Comparison of ENCODE assay signal across 8 mouse cellular contexts in genomic region chr11:22858441-22859300, GRCm38 (mm10). TPM values are rescaled to one million over a fixed set of nuclear protein-coding genes. Genes with fewer than 3 reads are reported as not detected.
A peak's percentile ranks its signal among the peaks of the same experiment; 100 is the strongest.
DNase-seq lines count a peak whose midpoint lies in the region; ATAC-seq and TF ChIP-seq lines count a peak whose summit lies in the region.

No protein-coding gene starts in this region.

- no peaks in the 10 kb centered on the region for H3K9me3 ChIP-seq in embryonic facial prominence, embryonic 11.5 days (replicated peaks; ENCODE audit: control insufficient read depth, low read length)
- H3K9me3 ChIP-seq in hindbrain, postnatal 0 days (ENCODE audit: low read length) = no peaks in the 10 kb centered on the region
- no peaks in the 10 kb centered on the region for H3K9me3 ChIP-seq in liver, embryonic 12.5 days (replicated peaks)
- H3K9me3 ChIP-seq in neural tube, embryonic 14.5 days (ENCODE audit: control insufficient read depth, low read length) = no peaks in the 10 kb centered on the region

- H3K27me3 ChIP-seq in testis, adult 2 months (ENCODE audit: control insufficient read depth, insufficient read depth, low read length) = peaks cover 4% of the 10 kb centered on the region; the same call in 1 of the 2 replicates
- peaks cover 16% of the 10 kb centered on the region; the same call in 1 of the 2 replicates for H3K27me3 ChIP-seq in embryonic facial prominence, embryonic 11.5 days (ENCODE audit: control insufficient read depth, insufficient read depth, low read length)
- peaks cover 11% of the 10 kb centered on the region; the same call in 1 of the 2 replicates for H3K27me3 ChIP-seq in hindbrain, postnatal 0 days (ENCODE audit: insufficient read depth, low read length)
- peaks cover 14% of the 10 kb centered on the region for H3K27me3 ChIP-seq in liver, embryonic 12.5 days (replicated peaks)
- H3K27me3 ChIP-seq in neural tube, embryonic 14.5 days (ENCODE audit: control insufficient read depth, insufficient read depth, low read length) = peaks cover 35% of the 10 kb centered on the region

- ATAC-seq in embryonic facial prominence, embryonic 11.5 days (replicated peaks; ENCODE audit: insufficient number of reproducible peaks, low FRiP score, low TSS enrichment, low read depth) = peak; percentile 11
- ATAC-seq in hindbrain, postnatal 0 days = peak; percentile 45; the same call in 1 of the 2 replicates
- peak; percentile 58 for ATAC-seq in liver, embryonic 12.5 days
- peak; percentile 48 for ATAC-seq in neural tube, embryonic 14.5 days (ENCODE audit: low read depth)

- H3K27ac ChIP-seq in testis, adult 2 months (ENCODE audit: control insufficient read depth, insufficient read depth, low read depth, low read length) = peak overlapping the region; percentile 71
- H3K27ac ChIP-seq in embryonic facial prominence, embryonic 11.5 days (replicated peaks; ENCODE audit: low read depth, low read length) = no peak overlapping the region
- H3K27ac ChIP-seq in hindbrain, postnatal 0 days = 0 out of 2 replicates have a peak overlapping the region, but pooled peaks have one; percentile 38
- peak overlapping the region; percentile 74 for H3K27ac ChIP-seq in liver, embryonic 12.5 days
- H3K27ac ChIP-seq in neural tube, embryonic 14.5 days (ENCODE audit: low read depth, low read length) = no peak overlapping the region

- no peak for DNase-seq in testis, postnatal 14 days (ENCODE audit: low spot score)
- DNase-seq in embryonic facial prominence, embryonic 11.5 days (ENCODE audit: low spot score) = no peak
- no peak for DNase-seq in hindbrain, postnatal 0 days (ENCODE audit: low spot score)
- no peak for DNase-seq in cerebellum, postnatal 14 days
- DNase-seq in layer of hippocampus, adult 9-11 months = no peak

- 1% methylated on average over 50 of the region's 50 CpGs for WGBS in embryonic facial prominence, embryonic 11.5 days
- 3% methylated on average over 50 of the region's 50 CpGs for WGBS in hindbrain, postnatal 0 days
- 2% methylated on average over 50 of the region's 50 CpGs for WGBS in liver, embryonic 12.5 days (ENCODE audit: insufficient replicate concordance)
- 1% methylated on average over 50 of the region's 50 CpGs for WGBS in neural tube, embryonic 14.5 days

- H3K4me3 ChIP-seq in testis, adult 2 months (ENCODE audit: control insufficient read depth, low read depth, low read length) = peak overlapping the region; percentile 91
- H3K4me3 ChIP-seq in embryonic facial prominence, embryonic 11.5 days (ENCODE audit: low read depth, low read length) = peak overlapping the region; percentile 70
- peak overlapping the region; percentile 80 for H3K4me3 ChIP-seq in hindbrain, postnatal 0 days (ENCODE audit: low read length)
- peak overlapping the region; percentile 73 for H3K4me3 ChIP-seq in liver, embryonic 12.5 days
- peak overlapping the region; percentile 66 for H3K4me3 ChIP-seq in neural tube, embryonic 14.5 days (ENCODE audit: low read depth, low read length)

- H3K4me2 ChIP-seq in embryonic facial prominence, embryonic 11.5 days (ENCODE audit: low read depth, low read length) = peak overlapping the region; percentile 97
- peak overlapping the region; percentile 98 for H3K4me2 ChIP-seq in hindbrain, postnatal 0 days (ENCODE audit: low read depth, low read length)
- H3K4me2 ChIP-seq in liver, embryonic 12.5 days = peak overlapping the region; percentile 90
- H3K4me2 ChIP-seq in neural tube, embryonic 14.5 days (ENCODE audit: low read depth, low read length) = peak overlapping the region; percentile 78

- TF ChIP-seq CTCF in testis, adult 2 months (IDR thresholded peaks at IDR 0.05; ENCODE audit: control insufficient read depth, insufficient read depth, insufficient replicate concordance, low read depth, low read length) = no peak
- TF ChIP-seq CTCF in hindbrain, postnatal 0 days (IDR thresholded peaks at IDR 0.05; ENCODE audit: low read depth) = no peak

- H3K9ac ChIP-seq in embryonic facial prominence, embryonic 11.5 days (replicated peaks; ENCODE audit: low read length) = peak overlapping the region; percentile 67
- peak overlapping the region; percentile 53 for H3K9ac ChIP-seq in hindbrain, postnatal 0 days (replicated peaks; ENCODE audit: low read length)
- peak overlapping the region; percentile 83 for H3K9ac ChIP-seq in liver, embryonic 12.5 days
- peak overlapping the region; percentile 54 for H3K9ac ChIP-seq in neural tube, embryonic 14.5 days (replicated peaks; ENCODE audit: low read depth, low read length)

- no peaks in the 10 kb centered on the region for H3K36me3 ChIP-seq in testis, adult 2 months (ENCODE audit: control insufficient read depth, insufficient read depth, low read length)
- no peaks in the 10 kb centered on the region for H3K36me3 ChIP-seq in embryonic facial prominence, embryonic 11.5 days (replicated peaks; ENCODE audit: control insufficient read depth, insufficient read depth, low read depth, low read length)
- no peaks in the 10 kb centered on the region for H3K36me3 ChIP-seq in hindbrain, postnatal 0 days (ENCODE audit: insufficient read depth, low read length)
- peaks cover under 1% of the 10 kb centered on the region; the same call in 1 of the 2 replicates for H3K36me3 ChIP-seq in liver, embryonic 12.5 days
- no peaks in the 10 kb centered on the region for H3K36me3 ChIP-seq in neural tube, embryonic 14.5 days (ENCODE audit: control insufficient read depth, insufficient read depth, low read length)

- peaks cover 17% of the 10 kb centered on the region for H3K4me1 ChIP-seq in testis, adult 2 months (ENCODE audit: control insufficient read depth, insufficient read depth, low read length)
- H3K4me1 ChIP-seq in embryonic facial prominence, embryonic 11.5 days (ENCODE audit: control insufficient read depth, insufficient read depth, low read length) = peaks cover 6% of the 10 kb centered on the region
- H3K4me1 ChIP-seq in hindbrain, postnatal 0 days (ENCODE audit: insufficient read depth, low read length) = peaks cover 12% of the 10 kb centered on the region; the same call in 1 of the 2 replicates
- H3K4me1 ChIP-seq in liver, embryonic 12.5 days = peaks cover 56% of the 10 kb centered on the region
- H3K4me1 ChIP-seq in neural tube, embryonic 14.5 days (ENCODE audit: control insufficient read depth, insufficient read depth, low read length) = peaks cover 15% of the 10 kb centered on the region

- TF ChIP-seq POLR2A in testis, adult 2 months (IDR thresholded peaks at IDR 0.05; ENCODE audit: control insufficient read depth, low read depth, low read length) = no peak

RNA-seq across cellular contexts. Expression of gene B3gnt2, which starts 2.1 kb away (rescaled TPM):
- polyA plus RNA-seq in testis, adult 2 months (2012; rRNA removed) = 1.2 and 1.6 TPM in 2 replicates
- polyA plus RNA-seq in embryonic facial prominence, embryonic 11.5 days (2014; fragmentation: Nextera tagmentation; extraction: Ambion mirVana) = 2.7 and 3.9 TPM in 2 replicates
- 4.8 and 9.2 TPM in 2 replicates for total RNA-seq in hindbrain, postnatal 0 days (2014; rRNA removed)
- polyA plus RNA-seq in hindbrain, postnatal 0 days (2015; fragmentation: Nextera tagmentation; extraction: Ambion mirVana) = 2.9 and 4.5 TPM in 2 replicates
- polyA plus RNA-seq in liver, embryonic 12.5 days (2016; fragmentation: Nextera tagmentation; extraction: Ambion mirVana) = 4.8 and 5.5 TPM in 2 replicates
- 1.9 and 2.4 TPM in 2 replicates for polyA plus RNA-seq in neural tube, embryonic 14.5 days (2014; fragmentation: Nextera tagmentation; extraction: Ambion mirVana)

Comparison
In these comparisons a context has a peak if more than half of its experiments do, and no peak if none do; other contexts are left out.
1. H3K27ac ChIP-seq: peak in testis, adult 2 months (single experiment), hindbrain, postnatal 0 days (single experiment) and liver, embryonic 12.5 days (single experiment); none in embryonic facial prominence, embryonic 11.5 days (single experiment) and neural tube, embryonic 14.5 days (single experiment).
2. Peak in every context shown above with its lines, with median percentiles within 50 percentile points of each other: H3K4me3 ChIP-seq, ATAC-seq, H3K4me2 ChIP-seq and H3K9ac ChIP-seq.